Mouse (Mus musculus) embryonic facial prominence, embryonic 15.5 days (tissue): Measurements from ENCODE around the gene Ccdc62. TPM values are rescaled to one million over a fixed set of nuclear protein-coding genes. Genes with fewer than 3 reads are reported as not detected.

ENCODE experiments used
- ATAC-seq: fragments of 200-750 bp; cut with Nextera tagmentation; 2 replicates; pipeline ENCODE4 v1.8.0; 2017; ENCODE audit warnings: low read depth, moderate TSS enrichment; ENCODE audit not compliant: insufficient number of reproducible peaks, low FRiP score, low TSS enrichment
- H3K27ac ChIP-seq: fragments of 300-500 bp; sonication (generic); replicated peaks from 2 replicates; pipeline ENCODE4 v1.5.1; 2015; ENCODE audit warnings: mild to moderate bottlenecking, inconsistent platforms
- H3K27me3 ChIP-seq: fragments of 300-500 bp; sonication (generic); 2 replicates; pipeline ENCODE4 v1.6.1; 2015; ENCODE audit warnings: inconsistent platforms
- H3K36me3 ChIP-seq: fragments of 300-500 bp; sonication (generic); 2 replicates; pipeline ENCODE4 v1.6.1; 2015; ENCODE audit warnings: mild to moderate bottlenecking, inconsistent platforms
- H3K4me1 ChIP-seq: fragments of 300-500 bp; sonication (generic); 2 replicates; pipeline ENCODE4 v1.6.1; 2015; ENCODE audit warnings: inconsistent platforms
- H3K4me2 ChIP-seq: fragments of 300-500 bp; sonication (generic); replicated peaks from 2 replicates; pipeline ENCODE4 v1.6.1; 2015; ENCODE audit warnings: mild to moderate bottlenecking, inconsistent platforms
- H3K4me3 ChIP-seq: fragments of 300-500 bp; sonication (generic); replicated peaks from 2 replicates; pipeline ENCODE4 v1.5.1; 2015; ENCODE audit warnings: mild to moderate bottlenecking, inconsistent platforms
- H3K9ac ChIP-seq: fragments of 300-500 bp; sonication (generic); 2 replicates; pipeline ENCODE4 v1.6.1; 2015; ENCODE audit warnings: inconsistent platforms
- H3K9me3 ChIP-seq: fragments of 300-500 bp; sonication (generic); replicated peaks from 2 replicates; pipeline ENCODE4 v1.6.1; 2016; ENCODE audit warnings: inconsistent platforms
- WGBS: fragments of 180-500 bp; shearing (Covaris S2); methylation state at CpG from one replicate; pipeline ENCODE4 v1.1.7; 2015; 5-methylcytosine and 5-hydroxymethylcytosine counted together
- polyA plus RNA-seq: library from polyadenylated mRNA; unstranded; fragments of >200 nt; fragmentation: Nextera tagmentation; extraction: Ambion mirVana; gene quantifications from 2 replicates; pipeline ENCODE4 v1.2.1, GENCODE M21; 2015

Gene Ccdc62
- polyA plus RNA-seq, 1 experiment from 2014 or later, result 7.5 TPM

GRCm38 (mm10) chr5:124004356-124005150 is 74.1 kb downstream of the Ccdc62 start:
- WGBS, result 88% methylated on average over 17 of the region's 17 CpGs
- peaks cover 66% of the 10 kb centered on the region for H3K36me3 ChIP-seq

GRCm38 (mm10) chr5:124005151-124005500 is 74.6 kb downstream of the Ccdc62 start:
- Histone ChIP-seq H3K9ac (no peak overlapping the region), H3K4me3 (no peak overlapping the region), H3K4me2 (no peak overlapping the region), H3K9me3 (no peaks in the 10 kb centered on the region), H3K27me3 (no peaks in the 10 kb centered on the region), H3K4me1 (peaks cover 9% of the 10 kb centered on the region; the same call in 1 of the 2 replicates), H3K36me3 (peaks cover 72% of the 10 kb centered on the region), H3K27ac (no peak overlapping the region)
- ATAC-seq, result no peak
- 89% methylated on average over 15 of the region's 15 CpGs for WGBS

More at GRCm38 (mm10) chr5:124004356-124005150, 74.1 kb downstream of the Ccdc62 start:
- Histone ChIP-seq H3K4me1 (peaks cover 7% of the 10 kb centered on the region; the same call in 1 of the 2 replicates), H3K9ac (no peak overlapping the region), H3K4me2 (no peak overlapping the region), H3K4me3 (no peak overlapping the region), H3K27ac (no peak overlapping the region), H3K27me3 (no peaks in the 10 kb centered on the region), H3K9me3 (no peaks in the 10 kb centered on the region)
- ATAC-seq, result no peak

- H3K36me3 ChIP-seq, result peaks cover 74% of the 10 kb centered on the region
- H3K4me3 ChIP-seq, result no peak overlapping the region
- no peak overlapping the region for H3K9ac ChIP-seq
- H3K4me1 ChIP-seq, result peaks cover 13% of the 10 kb centered on the region
- no peak overlapping the region for H3K4me2 ChIP-seq
- H3K9me3 ChIP-seq, result no peaks in the 10 kb centered on the region
- WGBS, result 76% methylated on average over 11 of the region's 11 CpGs
- H3K27me3 ChIP-seq, result no peaks in the 10 kb centered on the region
- ATAC-seq, result no peak
- H3K27ac ChIP-seq, result 0 out of 2 replicates have a peak overlapping the region, but pooled peaks have one; percentile 25
Observed at GRCm38 (mm10) chr5:124005591-124005990, 75.1 kb downstream of the Ccdc62 start.

GRCm38 (mm10) chr5:124006082-124006873 is 75.8 kb downstream of the Ccdc62 start:
- Histone ChIP-seq H3K36me3 (peaks cover 74% of the 10 kb centered on the region), H3K9me3 (no peaks in the 10 kb centered on the region), H3K4me3 (no peak overlapping the region), H3K4me1 (peaks cover 20% of the 10 kb centered on the region), H3K27ac (no peak overlapping the region; the same call in 1 of the 2 replicates), H3K9ac (no peak overlapping the region), H3K27me3 (no peaks in the 10 kb centered on the region), H3K4me2 (no peak overlapping the region)
- 80% methylated on average over 26 of the region's 26 CpGs for WGBS
- no peak for ATAC-seq

- Histone ChIP-seq H3K27ac (no peak overlapping the region), H3K9ac (no peak overlapping the region), H3K27me3 (no peaks in the 10 kb centered on the region), H3K4me2 (no peak overlapping the region), H3K4me3 (no peak overlapping the region), H3K36me3 (peaks cover 70% of the 10 kb centered on the region), H3K9me3 (no peaks in the 10 kb centered on the region), H3K4me1 (peaks cover 27% of the 10 kb centered on the region)
- ATAC-seq, result no peak
- 86% methylated on average over 17 of the region's 17 CpGs for WGBS
Observed at GRCm38 (mm10) chr5:124006891-124007491, 76.5 kb downstream of the Ccdc62 start.

- H3K4me2 ChIP-seq, result no peak overlapping the region
- WGBS, result 92% methylated on average over 8 of the region's 8 CpGs
- H3K4me1 ChIP-seq, result peaks cover 52% of the 10 kb centered on the region
- 0 out of 2 replicates have a peak overlapping the region, but pooled peaks have one; percentile 83 for H3K27ac ChIP-seq
- no peak overlapping the region for H3K9ac ChIP-seq
- H3K36me3 ChIP-seq, result peaks cover 50% of the 10 kb centered on the region
- no peak for ATAC-seq
- H3K4me3 ChIP-seq, result no peak overlapping the region
- no peaks in the 10 kb centered on the region for H3K27me3 ChIP-seq
- no peaks in the 10 kb centered on the region for H3K9me3 ChIP-seq
Observed at GRCm38 (mm10) chr5:124010077-124010476, 79.6 kb downstream of the Ccdc62 start.

- Histone ChIP-seq H3K4me1 (peaks cover 57% of the 10 kb centered on the region), H3K9ac (no peak overlapping the region), H3K4me2 (peak overlapping the region; percentile 34; the same call in 1 of the 2 replicates), H3K27ac (peak overlapping the region; percentile 83), H3K36me3 (peaks cover 40% of the 10 kb centered on the region), H3K9me3 (no peaks in the 10 kb centered on the region), H3K4me3 (peak overlapping the region; percentile 7; the same call in 1 of the 2 replicates), H3K27me3 (no peaks in the 10 kb centered on the region)
- 11% methylated on average over 19 of the region's 19 CpGs for WGBS
- ATAC-seq, result peak; percentile 67
Observed at GRCm38 (mm10) chr5:124010910-124011655, 80.6 kb downstream of the Ccdc62 start.

- H3K4me2 ChIP-seq, result 0 out of 2 replicates have a peak overlapping the region, but pooled peaks have one; percentile 34
- peaks cover 63% of the 10 kb centered on the region for H3K4me1 ChIP-seq
- H3K9ac ChIP-seq, result no peak overlapping the region
- no peaks in the 10 kb centered on the region for H3K9me3 ChIP-seq
- peaks cover 32% of the 10 kb centered on the region for H3K36me3 ChIP-seq
- no peak overlapping the region for H3K4me3 ChIP-seq
- no peaks in the 10 kb centered on the region for H3K27me3 ChIP-seq
- WGBS, result 22% methylated on average over 8 of the region's 8 CpGs
- no peak for ATAC-seq
- H3K27ac ChIP-seq, result peak overlapping the region; percentile 83
Observed at GRCm38 (mm10) chr5:124011927-124012326, 81.4 kb downstream of the Ccdc62 start.

- WGBS, result 79% methylated on average over 10 of the region's 10 CpGs
- H3K27ac ChIP-seq, result no peak overlapping the region
Observed at GRCm38 (mm10) chr5:124012885-124013284, 82.4 kb downstream of the Ccdc62 start.

GRCm38 (mm10) chr5:124013747-124014146 is 83.3 kb downstream of the Ccdc62 start:
- Histone ChIP-seq H3K36me3 (peaks cover 13% of the 10 kb centered on the region), H3K4me2 (no peak overlapping the region), H3K27me3 (no peaks in the 10 kb centered on the region), H3K9ac (no peak overlapping the region), H3K4me1 (peaks cover 73% of the 10 kb centered on the region), H3K4me3 (no peak overlapping the region), H3K9me3 (no peaks in the 10 kb centered on the region), H3K27ac (no peak overlapping the region)
- WGBS, result 62% methylated on average over 16 of the region's 16 CpGs
- no peak for ATAC-seq

More at GRCm38 (mm10) chr5:124012885-124013284, 82.4 kb downstream of the Ccdc62 start:
- Histone ChIP-seq H3K4me1 (peaks cover 69% of the 10 kb centered on the region), H3K36me3 (peaks cover 22% of the 10 kb centered on the region), H3K9me3 (no peaks in the 10 kb centered on the region), H3K9ac (no peak overlapping the region), H3K4me2 (no peak overlapping the region), H3K27me3 (no peaks in the 10 kb centered on the region), H3K4me3 (no peak overlapping the region)
- ATAC-seq, result no peak
